In genomic region chr6:134886475-134886874, GRCm38 (mm10) we compare ENCODE assay signal across 13 mouse cellular contexts. TPM values are rescaled to one million over a fixed set of nuclear protein-coding genes. Genes with fewer than 3 reads are reported as not detected.
DNase-seq lines count a peak whose midpoint lies in the region; ATAC-seq and TF ChIP-seq lines count a peak whose summit lies in the region.
"Had no signal": no experiment of that assay in that cellular context is flagged by ENCODE, and none has a peak within 500 bp of the region (broad histone marks: within the 10 kb centered on the region; RNA-seq: fewer than 3 reads in every experiment).

No protein-coding gene starts in this region.

- TF ChIP-seq POLR2A in kidney, adult 2 months (IDR thresholded peaks at IDR 0.05; ENCODE audit: low read depth, low read length): no peak

- H3K4me1 ChIP-seq in heart, embryonic 12.5 days (replicated peaks): peaks cover 16% of the 10 kb centered on the region
- peaks cover 11% of the 10 kb centered on the region for H3K4me1 ChIP-seq in heart, embryonic 11.5 days (ENCODE audit: control insufficient read depth, insufficient read depth, low read length)
- H3K4me1 ChIP-seq in forebrain, embryonic 12.5 days: peaks cover 47% of the 10 kb centered on the region
- peaks cover 49% of the 10 kb centered on the region for H3K4me1 ChIP-seq in hindbrain, embryonic 15.5 days (replicated peaks)
- H3K4me1 ChIP-seq in neural tube, embryonic 12.5 days: peaks cover 39% of the 10 kb centered on the region
- H3K4me1 ChIP-seq in kidney, adult 2 months (ENCODE audit: control insufficient read depth, insufficient read depth, low read length): no peaks in the 10 kb centered on the region

- no peaks in the 10 kb centered on the region for H3K9me3 ChIP-seq in heart, embryonic 12.5 days (replicated peaks)
- H3K9me3 ChIP-seq in heart, embryonic 11.5 days (replicated peaks; ENCODE audit: control insufficient read depth, low read length): no peaks in the 10 kb centered on the region
- no peaks in the 10 kb centered on the region for H3K9me3 ChIP-seq in forebrain, embryonic 12.5 days
- H3K9me3 ChIP-seq in hindbrain, embryonic 15.5 days: no peaks in the 10 kb centered on the region
- H3K9me3 ChIP-seq in neural tube, embryonic 12.5 days: no peaks in the 10 kb centered on the region
- H3K9me3 ChIP-seq: embryonic facial prominence, embryonic 12.5 days; limb, embryonic 15.5 days had no signal

- DNase-seq in urinary bladder, adult 18-20 months (ENCODE audit: low spot score in 2 of 2): no peak
- no peak for DNase-seq in kidney, adult 2 months
- DNase-seq in right cerebral cortex, postnatal 25 days: no peak
- DNase-seq: kidney, adult 9 months; lung, adult 2 months; thymus, postnatal 14 days had no signal

- no peaks in the 10 kb centered on the region for H3K27me3 ChIP-seq in heart, embryonic 12.5 days (replicated peaks)
- no peaks in the 10 kb centered on the region for H3K27me3 ChIP-seq in heart, embryonic 11.5 days (ENCODE audit: control insufficient read depth, insufficient read depth, low read length)
- no peaks in the 10 kb centered on the region for H3K27me3 ChIP-seq in forebrain, embryonic 12.5 days
- H3K27me3 ChIP-seq in hindbrain, embryonic 15.5 days: no peaks in the 10 kb centered on the region
- H3K27me3 ChIP-seq in neural tube, embryonic 12.5 days (replicated peaks): no peaks in the 10 kb centered on the region
- no peaks in the 10 kb centered on the region for H3K27me3 ChIP-seq in kidney, adult 2 months (replicated peaks; ENCODE audit: control insufficient read depth, insufficient read depth, low read length)
- H3K27me3 ChIP-seq: embryonic facial prominence, embryonic 12.5 days; limb, embryonic 15.5 days had no signal

- no peak for TF ChIP-seq CTCF in kidney, adult 2 months (conservative IDR thresholded peaks at IDR 0.05; ENCODE audit: insufficient read depth, insufficient read length, low read depth, low read length)

- no peak for ATAC-seq in heart, embryonic 12.5 days (ENCODE audit: insufficient number of reproducible peaks, low FRiP score)
- no peak for ATAC-seq in heart, embryonic 11.5 days (replicated peaks; ENCODE audit: insufficient number of reproducible peaks, low FRiP score, low TSS enrichment)
- no peak for ATAC-seq in forebrain, embryonic 12.5 days (ENCODE audit: low FRiP score)
- ATAC-seq in hindbrain, embryonic 15.5 days (ENCODE audit: low FRiP score, low read depth): no peak
- ATAC-seq in neural tube, embryonic 12.5 days (ENCODE audit: low FRiP score, low read depth): no peak

- H3K4me3 ChIP-seq in heart, embryonic 12.5 days: no peak overlapping the region
- no peak overlapping the region for H3K4me3 ChIP-seq in heart, embryonic 11.5 days (ENCODE audit: low read depth, low read length)
- peak overlapping the region; percentile 51 for H3K4me3 ChIP-seq in forebrain, embryonic 12.5 days (replicated peaks)
- peak overlapping the region; percentile 66 for H3K4me3 ChIP-seq in hindbrain, embryonic 15.5 days
- peak overlapping the region; percentile 52 for H3K4me3 ChIP-seq in neural tube, embryonic 12.5 days
- no peak overlapping the region for H3K4me3 ChIP-seq in kidney, adult 2 months (ENCODE audit: insufficient read depth, low read depth, low read length)
- H3K4me3 ChIP-seq: limb, embryonic 15.5 days had no signal

- 73% methylated on average over 8 of the region's 8 CpGs for WGBS in heart, embryonic 12.5 days
- WGBS in heart, embryonic 11.5 days (ENCODE audit: insufficient replicate concordance): 72% methylated on average over 8 of the region's 8 CpGs
- WGBS in forebrain, embryonic 12.5 days: 80% methylated on average over 8 of the region's 8 CpGs
- WGBS in hindbrain, embryonic 15.5 days: 53% methylated on average over 8 of the region's 8 CpGs
- 84% methylated on average over 8 of the region's 8 CpGs for WGBS in neural tube, embryonic 12.5 days
- WGBS in kidney, adult 2 months: 91% methylated on average over 8 of the region's 8 CpGs

- H3K36me3 ChIP-seq in heart, embryonic 12.5 days: no peaks in the 10 kb centered on the region; the same call in 1 of the 2 replicates
- no peaks in the 10 kb centered on the region for H3K36me3 ChIP-seq in heart, embryonic 11.5 days (ENCODE audit: control insufficient read depth, insufficient read depth, low read length)
- H3K36me3 ChIP-seq in forebrain, embryonic 12.5 days (replicated peaks): peaks cover 19% of the 10 kb centered on the region
- no peaks in the 10 kb centered on the region for H3K36me3 ChIP-seq in hindbrain, embryonic 15.5 days
- H3K36me3 ChIP-seq in neural tube, embryonic 12.5 days: peaks cover 9% of the 10 kb centered on the region
- H3K36me3 ChIP-seq in kidney, adult 2 months (ENCODE audit: control insufficient read depth, insufficient read depth, low read length): no peaks in the 10 kb centered on the region
- H3K36me3 ChIP-seq: limb, embryonic 15.5 days had no signal

- H3K4me2 ChIP-seq in heart, embryonic 12.5 days: peak overlapping the region; percentile 21; the same call in 1 of the 2 replicates
- no peak overlapping the region for H3K4me2 ChIP-seq in heart, embryonic 11.5 days
- H3K4me2 ChIP-seq in forebrain, embryonic 12.5 days: peak overlapping the region; percentile 67
- H3K4me2 ChIP-seq in hindbrain, embryonic 15.5 days: peak overlapping the region; percentile 59
- H3K4me2 ChIP-seq in neural tube, embryonic 12.5 days (replicated peaks): peak overlapping the region; percentile 58
- H3K4me2 ChIP-seq: limb, embryonic 15.5 days had no signal

- H3K27ac ChIP-seq in heart, embryonic 12.5 days (ENCODE audit: poor library complexity, severe bottlenecking): no peak overlapping the region
- H3K27ac ChIP-seq in heart, embryonic 11.5 days (ENCODE audit: low read depth, low read length): no peak overlapping the region
- no peak overlapping the region for H3K27ac ChIP-seq in forebrain, embryonic 12.5 days
- peak overlapping the region; percentile 96 for H3K27ac ChIP-seq in hindbrain, embryonic 15.5 days (replicated peaks)
- H3K27ac ChIP-seq in neural tube, embryonic 12.5 days: no peak overlapping the region
- no peak overlapping the region for H3K27ac ChIP-seq in kidney, adult 2 months (ENCODE audit: insufficient read depth, low read depth, low read length)
- H3K27ac ChIP-seq: embryonic facial prominence, embryonic 12.5 days; limb, embryonic 15.5 days had no signal

- no peak overlapping the region for H3K9ac ChIP-seq in heart, embryonic 12.5 days
- no peak overlapping the region for H3K9ac ChIP-seq in heart, embryonic 11.5 days (ENCODE audit: low read depth, low read length)
- H3K9ac ChIP-seq in forebrain, embryonic 12.5 days: peak overlapping the region; percentile 65
- peak overlapping the region; percentile 69 for H3K9ac ChIP-seq in hindbrain, embryonic 15.5 days
- peak overlapping the region; percentile 71 for H3K9ac ChIP-seq in neural tube, embryonic 12.5 days
- H3K9ac ChIP-seq: embryonic facial prominence, embryonic 12.5 days; limb, embryonic 15.5 days had no signal

RNA-seq across cellular contexts. Expression of gene Gpr19, which starts 11.9 kb away (rescaled TPM):
- polyA plus RNA-seq in heart, embryonic 12.5 days (2016; fragmentation: Nextera tagmentation; extraction: Ambion mirVana): 9.0 and 10.2 TPM in 2 replicates
- polyA plus RNA-seq in heart, embryonic 11.5 days (2014; fragmentation: Nextera tagmentation; extraction: Ambion mirVana): 11.1 and 12.0 TPM in 2 replicates
- 38.5 and 45.6 TPM in 2 replicates for polyA plus RNA-seq in forebrain, embryonic 12.5 days (2016; fragmentation: Nextera tagmentation; extraction: Ambion mirVana)
- polyA plus RNA-seq in hindbrain, embryonic 15.5 days (2015; fragmentation: Nextera tagmentation; extraction: Ambion mirVana): 34.3 and 34.5 TPM in 2 replicates
- polyA plus RNA-seq in neural tube, embryonic 12.5 days (2016; fragmentation: Nextera tagmentation; extraction: Ambion mirVana): 33.2 and 35.7 TPM in 2 replicates
- polyA plus RNA-seq in kidney, adult 2 months (2012; rRNA removed): 6.4 and 7.9 TPM in 2 replicates

RNA-seq across cellular contexts. Expression of gene Cdkn1b, which starts 33.7 kb away (rescaled TPM):
- 16.8 and 17.4 TPM in 2 replicates for polyA plus RNA-seq in heart, embryonic 12.5 days (2016; fragmentation: Nextera tagmentation; extraction: Ambion mirVana)
- 13.9 and 14.7 TPM in 2 replicates for polyA plus RNA-seq in heart, embryonic 11.5 days (2014; fragmentation: Nextera tagmentation; extraction: Ambion mirVana)
- polyA plus RNA-seq in forebrain, embryonic 12.5 days (2016; fragmentation: Nextera tagmentation; extraction: Ambion mirVana): 36.4 and 40.5 TPM in 2 replicates
- 17.0 and 21.8 TPM in 2 replicates for polyA plus RNA-seq in hindbrain, embryonic 15.5 days (2015; fragmentation: Nextera tagmentation; extraction: Ambion mirVana)
- polyA plus RNA-seq in neural tube, embryonic 12.5 days (2016; fragmentation: Nextera tagmentation; extraction: Ambion mirVana): 21.0 and 24.8 TPM in 2 replicates
- polyA plus RNA-seq in kidney, adult 2 months (2012; rRNA removed): 15.9 and 17.1 TPM in 2 replicates

RNA-seq across cellular contexts. Expression of gene Crebl2, which starts 56.5 kb away (rescaled TPM):
- 1.9 and 2.3 TPM in 2 replicates for polyA plus RNA-seq in heart, embryonic 12.5 days (2016; fragmentation: Nextera tagmentation; extraction: Ambion mirVana)
- 1.3 and 1.5 TPM in 2 replicates for polyA plus RNA-seq in heart, embryonic 11.5 days (2014; fragmentation: Nextera tagmentation; extraction: Ambion mirVana)
- polyA plus RNA-seq in forebrain, embryonic 12.5 days (2016; fragmentation: Nextera tagmentation; extraction: Ambion mirVana): 1.7 and 1.8 TPM in 2 replicates
- polyA plus RNA-seq in hindbrain, embryonic 15.5 days (2015; fragmentation: Nextera tagmentation; extraction: Ambion mirVana): 3.4 and 4.2 TPM in 2 replicates
- 2.8 and 3.1 TPM in 2 replicates for polyA plus RNA-seq in neural tube, embryonic 12.5 days (2016; fragmentation: Nextera tagmentation; extraction: Ambion mirVana)
- polyA plus RNA-seq in kidney, adult 2 months (2012; rRNA removed): 20.4 and 26.1 TPM in 2 replicates

Comparison
In these comparisons a context has a peak if more than half of its experiments do, and no peak if none do; other contexts are left out.
1. H3K4me3 ChIP-seq: peak in forebrain, embryonic 12.5 days (single experiment), hindbrain, embryonic 15.5 days (single experiment) and neural tube, embryonic 12.5 days (single experiment); none in heart, embryonic 12.5 days (single experiment), heart, embryonic 11.5 days (single experiment) and kidney, adult 2 months (single experiment).
2. H3K9ac ChIP-seq: peak in forebrain, embryonic 12.5 days (single experiment), hindbrain, embryonic 15.5 days (single experiment) and neural tube, embryonic 12.5 days (single experiment); none in heart, embryonic 12.5 days (single experiment) and heart, embryonic 11.5 days (single experiment).